Mouse (Mus musculus) embryonic facial prominence, embryonic 12.5 days (tissue): Measurements from ENCODE around the gene Glipr2. TPM values are rescaled to one million over a fixed set of nuclear protein-coding genes. Genes with fewer than 3 reads are reported as not detected.
A peak's percentile ranks its signal among the peaks of the same experiment; 100 is the strongest.

Experiments
- ATAC-seq: fragments of 200-750 bp; cut with Nextera tagmentation; 2 replicates; pipeline ENCODE4 v1.8.0; 2017; ENCODE audit not compliant: insufficient number of reproducible peaks, insufficient read depth, low FRiP score, low TSS enrichment
- H3K27ac ChIP-seq: fragments of 300-500 bp; sonication (generic); 2 replicates; pipeline ENCODE4 v1.5.1; 2016; ENCODE audit warnings: mild to moderate bottlenecking
- H3K27me3 ChIP-seq: fragments of 300-500 bp; sonication (generic); 2 replicates; pipeline ENCODE4 v1.6.1; 2016; ENCODE audit warnings: mild to moderate bottlenecking, moderate library complexity
- H3K36me3 ChIP-seq: fragments of 300-500 bp; sonication (generic); 2 replicates; pipeline ENCODE4 v1.6.1; 2016; ENCODE audit warnings: mild to moderate bottlenecking
- H3K4me1 ChIP-seq: fragments of 300-500 bp; sonication (generic); 2 replicates; pipeline ENCODE4 v1.6.1; 2016
- H3K4me2 ChIP-seq: fragments of 300-500 bp; sonication (generic); replicated peaks from 2 replicates; pipeline ENCODE4 v1.6.1; 2016; ENCODE audit warnings: mild to moderate bottlenecking, moderate library complexity
- H3K4me3 ChIP-seq: fragments of 300-500 bp; sonication (generic); 2 replicates; pipeline ENCODE4 v1.5.1; 2016; ENCODE audit warnings: mild to moderate bottlenecking
- H3K9ac ChIP-seq: fragments of 300-500 bp; sonication (generic); 2 replicates; pipeline ENCODE4 v1.6.1; 2016; ENCODE audit warnings: mild to moderate bottlenecking, moderate library complexity
- H3K9me3 ChIP-seq: fragments of 300-500 bp; sonication (generic); 2 replicates; pipeline ENCODE4 v1.6.1; 2016; ENCODE audit warnings: mild to moderate bottlenecking, moderate library complexity
- WGBS: fragments of 180-500 bp; shearing (Covaris S2); methylation state at CpG from one replicate; pipeline ENCODE4 v1.1.7; 2016; 5-methylcytosine and 5-hydroxymethylcytosine counted together
- polyA plus RNA-seq: library from polyadenylated mRNA; unstranded; fragments of >200 nt; fragmentation: Nextera tagmentation; extraction: Ambion mirVana; gene quantifications from 2 replicates; pipeline ENCODE4 v1.2.1, GENCODE M21; 2016

Glipr2 gene
- polyA plus RNA-seq: 113 and 118 TPM in 2 replicates

DNA sequence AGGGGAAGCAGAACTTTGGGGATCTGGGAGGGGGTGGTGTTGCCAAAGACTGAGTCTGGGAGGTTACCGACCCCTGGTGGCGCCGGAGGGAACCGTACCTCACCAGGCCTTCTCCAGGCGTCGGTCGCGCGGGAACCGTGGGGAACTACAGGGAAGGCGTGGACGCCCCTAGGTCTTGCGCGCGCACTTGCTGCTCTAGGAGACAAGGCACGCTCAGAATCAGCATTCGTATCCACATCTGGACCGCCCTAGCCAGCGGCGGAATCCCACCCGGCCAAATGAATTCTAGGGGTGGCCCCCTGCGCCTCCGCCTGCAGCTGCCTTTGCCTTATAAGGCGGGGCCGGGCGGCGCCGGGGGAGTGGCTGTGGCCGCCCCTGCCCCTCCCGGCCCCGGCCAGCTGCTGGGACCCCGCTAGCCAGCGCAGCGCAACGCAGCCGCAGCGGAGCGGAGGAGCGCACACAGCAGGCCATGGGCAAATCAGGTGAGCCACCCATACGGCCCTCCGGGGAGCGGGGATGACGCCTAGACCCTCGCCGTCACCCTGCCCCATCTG lies at the start of gene Glipr2:
TSS of gene Glipr2 (plus strand) at position 110 of the 554 bp plus-strand sequence.
- Histone ChIP-seq H3K27ac (peak within 1 kb of the TSS; percentile 95), H3K9ac (peak within 1 kb of the TSS; percentile 67), H3K4me3 (peak within 1 kb of the TSS; percentile 72), H3K27me3 (no peaks in the 10 kb centered on the region), H3K4me2 (peak within 1 kb of the TSS; percentile 90), H3K4me1 (peaks cover 11% of the 10 kb centered on the region), H3K9me3 (no peaks in the 10 kb centered on the region), H3K36me3 (no peaks in the 10 kb centered on the region)
- WGBS: 0% methylated on average over 45 of the region's 45 CpGs
- ATAC-seq: peak; percentile 88

GRCm38 (mm10) chr4:43918221-43918620 lies 39.0 kb upstream of the Glipr2 start:
- no peak overlapping the region for H3K4me2 ChIP-seq
- H3K9ac ChIP-seq: no peak overlapping the region
- no peaks in the 10 kb centered on the region for H3K27me3 ChIP-seq
- ATAC-seq: no peak
- WGBS: 93% methylated on average over 5 of the region's 5 CpGs
- H3K9me3 ChIP-seq: no peaks in the 10 kb centered on the region
- no peak overlapping the region for H3K4me3 ChIP-seq
- H3K4me1 ChIP-seq: no peaks in the 10 kb centered on the region
- peaks cover 50% of the 10 kb centered on the region for H3K36me3 ChIP-seq
- no peak overlapping the region for H3K27ac ChIP-seq

GRCm38 (mm10) chr4:43920602-43921001 lies 36.6 kb upstream of the Glipr2 start:
- peaks cover 59% of the 10 kb centered on the region for H3K36me3 ChIP-seq
- no peaks in the 10 kb centered on the region for H3K27me3 ChIP-seq
- no peak for ATAC-seq
- no peaks in the 10 kb centered on the region for H3K4me1 ChIP-seq
- H3K9me3 ChIP-seq: no peaks in the 10 kb centered on the region
- H3K27ac ChIP-seq: no peak overlapping the region
- no peak overlapping the region for H3K4me3 ChIP-seq
- WGBS: 90% methylated on average over 1 of the region's 1 CpGs
- no peak overlapping the region for H3K4me2 ChIP-seq
- no peak overlapping the region for H3K9ac ChIP-seq

- Histone ChIP-seq H3K4me2 (no peak overlapping the region), H3K27me3 (no peaks in the 10 kb centered on the region), H3K4me1 (no peaks in the 10 kb centered on the region), H3K36me3 (peaks cover 77% of the 10 kb centered on the region), H3K9me3 (no peaks in the 10 kb centered on the region), H3K9ac (no peak overlapping the region), H3K27ac (no peak overlapping the region), H3K4me3 (no peak overlapping the region)
- ATAC-seq: no peak
- 84% methylated on average over 6 of the region's 6 CpGs for WGBS
Observed at GRCm38 (mm10) chr4:43925125-43925524, 32.1 kb upstream of the Glipr2 start.

DNA sequence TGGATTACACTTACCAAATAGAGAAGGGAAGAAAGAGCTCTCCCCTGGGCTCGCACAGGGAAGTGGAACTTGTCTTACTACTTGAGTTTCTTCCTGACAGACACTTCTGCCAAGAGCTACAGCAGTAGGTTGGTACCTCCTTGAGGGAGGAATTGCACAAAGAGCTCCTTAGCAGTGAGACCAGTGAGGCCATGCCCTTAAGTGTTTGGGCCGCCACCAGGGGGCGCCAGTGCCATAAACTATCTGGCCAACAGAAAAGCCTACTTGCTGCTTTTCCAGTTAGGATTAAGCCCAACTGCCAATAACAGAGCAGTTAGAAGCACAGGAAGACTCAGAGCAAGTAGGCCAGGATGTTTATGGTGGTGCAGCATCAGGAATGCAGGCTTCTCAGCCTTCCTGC lies 31.4 kb upstream of the Glipr2 start:
- H3K9me3 ChIP-seq: no peaks in the 10 kb centered on the region
- 15% methylated on average over 3 of the region's 3 CpGs for WGBS
- H3K4me3 ChIP-seq: no peak overlapping the region
- H3K27me3 ChIP-seq: no peaks in the 10 kb centered on the region
- H3K4me1 ChIP-seq: no peaks in the 10 kb centered on the region
- no peak overlapping the region for H3K9ac ChIP-seq
- ATAC-seq: no peak
- peaks cover 78% of the 10 kb centered on the region for H3K36me3 ChIP-seq
- no peak overlapping the region for H3K4me2 ChIP-seq
- no peak overlapping the region for H3K27ac ChIP-seq

DNA sequence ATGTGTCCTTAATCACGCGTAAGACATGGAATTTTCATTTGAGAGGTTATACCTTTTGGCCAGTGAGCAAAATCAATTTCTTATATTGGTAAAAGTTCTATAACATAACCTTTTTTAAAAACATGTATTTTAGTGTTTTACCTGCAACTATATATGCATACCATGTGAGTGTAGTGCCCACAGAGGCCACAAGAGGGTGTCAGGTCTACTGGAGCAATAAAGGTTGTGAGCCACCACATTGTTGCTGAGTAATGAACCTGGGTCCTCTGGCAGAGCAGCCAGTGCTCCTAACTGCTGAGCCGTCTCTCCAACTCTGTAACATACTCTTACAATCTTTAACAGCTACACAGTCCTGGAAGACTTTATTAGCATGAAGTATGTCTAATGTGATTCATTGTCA lies 29.4 kb upstream of the Glipr2 start:
- H3K9me3 ChIP-seq: no peaks in the 10 kb centered on the region
- no peaks in the 10 kb centered on the region for H3K27me3 ChIP-seq
- no peaks in the 10 kb centered on the region for H3K4me1 ChIP-seq
- no peak for ATAC-seq
- H3K27ac ChIP-seq: no peak overlapping the region
- H3K4me2 ChIP-seq: no peak overlapping the region
- peaks cover 92% of the 10 kb centered on the region for H3K36me3 ChIP-seq
- 89% methylated on average over 3 of the region's 3 CpGs for WGBS
- H3K9ac ChIP-seq: no peak overlapping the region
- no peak overlapping the region for H3K4me3 ChIP-seq

DNA sequence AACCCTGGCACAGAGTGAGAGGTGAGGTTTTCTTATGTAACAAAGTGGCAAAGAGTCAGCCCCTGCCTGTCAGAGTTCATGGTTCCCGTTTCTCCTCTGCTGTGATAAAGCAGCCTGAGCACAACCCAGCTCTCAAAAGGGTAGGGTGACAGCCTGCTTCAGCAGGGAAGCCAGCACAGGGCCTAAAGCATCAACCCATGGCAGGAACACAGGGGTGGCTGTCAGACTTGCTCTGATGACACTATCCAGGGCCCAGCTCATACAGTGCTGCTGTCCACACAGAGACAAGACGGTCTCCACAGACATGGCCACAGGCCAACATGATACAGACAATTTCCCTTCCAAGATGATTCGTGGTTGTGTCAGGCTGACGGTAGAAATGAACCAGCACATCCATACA lies 25.3 kb upstream of the Glipr2 start:
- ATAC-seq: no peak
- no peaks in the 10 kb centered on the region for H3K4me1 ChIP-seq
- H3K36me3 ChIP-seq: peaks cover 72% of the 10 kb centered on the region
- no peak overlapping the region for H3K4me2 ChIP-seq
- no peaks in the 10 kb centered on the region for H3K27me3 ChIP-seq
- no peak overlapping the region for H3K9ac ChIP-seq
- no peak overlapping the region for H3K27ac ChIP-seq
- 88% methylated on average over 4 of the region's 4 CpGs for WGBS
- H3K9me3 ChIP-seq: no peaks in the 10 kb centered on the region
- H3K4me3 ChIP-seq: no peak overlapping the region

- no peaks in the 10 kb centered on the region for H3K27me3 ChIP-seq
- no peak overlapping the region for H3K9ac ChIP-seq
- no peaks in the 10 kb centered on the region for H3K9me3 ChIP-seq
- no peaks in the 10 kb centered on the region for H3K4me1 ChIP-seq
- ATAC-seq: no peak
- WGBS: 68% methylated on average over 4 of the region's 4 CpGs
- no peak overlapping the region for H3K4me2 ChIP-seq
- no peak overlapping the region for H3K4me3 ChIP-seq
- H3K36me3 ChIP-seq: peaks cover 60% of the 10 kb centered on the region
- H3K27ac ChIP-seq: no peak overlapping the region
Observed at GRCm38 (mm10) chr4:43936186-43936585, 21.0 kb upstream of the Glipr2 start.

DNA sequence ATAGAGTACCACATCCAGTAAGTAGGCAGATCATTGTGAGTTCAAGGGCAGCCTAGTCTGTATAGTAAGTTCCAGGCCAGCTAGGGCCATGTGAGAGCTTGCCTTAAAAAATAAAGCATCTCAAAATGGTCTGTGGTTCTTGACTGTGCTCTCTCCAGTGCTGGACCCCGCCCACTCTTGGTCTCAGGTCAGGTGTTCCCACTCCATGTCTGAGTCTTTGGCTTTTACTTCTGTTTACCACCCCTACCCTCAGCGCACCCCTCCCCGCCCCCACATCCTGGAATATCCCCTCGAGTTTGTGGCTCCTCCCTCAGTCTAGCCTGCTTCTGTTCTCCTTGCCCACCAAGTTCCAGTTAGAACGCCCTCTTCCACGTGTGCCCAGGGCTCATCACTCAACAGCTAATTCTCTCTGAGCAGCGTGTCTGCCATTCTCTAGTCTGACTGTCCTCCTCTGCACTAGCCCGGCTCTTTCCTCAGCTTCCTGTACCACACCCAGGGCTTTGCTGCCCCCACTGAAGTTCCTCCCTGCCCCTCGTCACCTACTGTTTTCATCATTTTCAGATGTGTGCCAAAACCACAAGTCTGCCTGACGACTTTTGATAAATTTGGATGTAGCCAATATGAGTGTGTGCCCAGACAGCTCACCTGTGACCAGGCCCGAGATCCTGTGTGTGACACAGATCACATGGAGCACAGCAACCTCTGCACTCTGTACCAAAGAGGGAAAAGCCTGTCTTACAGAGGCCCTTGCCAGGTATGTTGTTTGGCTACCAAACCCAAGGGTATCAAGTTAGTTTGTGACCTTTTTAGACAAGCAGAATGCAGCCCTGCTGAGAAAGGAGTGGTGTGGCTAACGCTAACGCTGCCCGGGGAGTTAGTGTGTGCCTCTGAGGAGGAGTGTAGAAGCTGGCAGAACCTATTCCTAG lies 20.2 kb upstream of the Glipr2 start:
- Histone ChIP-seq H3K4me1 (no peaks in the 10 kb centered on the region), H3K27me3 (no peaks in the 10 kb centered on the region), H3K4me3 (no peak overlapping the region), H3K9me3 (no peaks in the 10 kb centered on the region), H3K9ac (no peak overlapping the region), H3K36me3 (peaks cover 55% of the 10 kb centered on the region), H3K4me2 (no peak overlapping the region), H3K27ac (no peak overlapping the region)
- ATAC-seq: no peak
- 77% methylated on average over 14 of the region's 14 CpGs for WGBS

- no peak overlapping the region for H3K27ac ChIP-seq
- no peak for ATAC-seq
- H3K36me3 ChIP-seq: peaks cover 46% of the 10 kb centered on the region
- no peak overlapping the region for H3K4me3 ChIP-seq
- no peaks in the 10 kb centered on the region for H3K4me1 ChIP-seq
- H3K27me3 ChIP-seq: no peaks in the 10 kb centered on the region
- no peak overlapping the region for H3K4me2 ChIP-seq
- no peak overlapping the region for H3K9ac ChIP-seq
- no peaks in the 10 kb centered on the region for H3K9me3 ChIP-seq
- WGBS: 89% methylated on average over 5 of the region's 5 CpGs
Observed at GRCm38 (mm10) chr4:43941315-43941714, 15.9 kb upstream of the Glipr2 start.

DNA sequence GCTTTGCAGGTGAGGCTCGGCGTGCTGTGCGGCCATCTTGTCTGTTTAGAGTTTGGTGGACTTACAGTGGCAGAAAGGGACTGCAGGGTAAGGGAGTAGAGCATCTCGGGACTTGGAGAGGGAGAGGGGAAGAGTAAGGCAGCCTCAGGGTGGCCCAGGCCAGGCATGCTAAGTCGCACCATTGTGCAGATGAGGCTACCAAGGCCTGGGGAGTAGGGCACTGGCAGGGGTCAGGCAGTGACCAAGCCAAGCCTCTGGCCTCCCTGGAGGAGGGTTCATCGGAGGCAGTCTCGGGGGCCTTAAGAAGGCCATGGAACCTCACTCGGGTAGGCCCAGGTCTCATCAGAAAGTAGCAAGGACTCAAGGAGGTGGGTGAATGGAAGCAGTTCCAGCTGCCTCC lies 14.8 kb upstream of the Glipr2 start:
- Histone ChIP-seq H3K9ac (no peak overlapping the region), H3K27me3 (no peaks in the 10 kb centered on the region), H3K4me3 (no peak overlapping the region), H3K4me2 (no peak overlapping the region), H3K36me3 (peaks cover 44% of the 10 kb centered on the region), H3K9me3 (no peaks in the 10 kb centered on the region), H3K27ac (no peak overlapping the region), H3K4me1 (no peaks in the 10 kb centered on the region)
- no peak for ATAC-seq
- WGBS: 85% methylated on average over 8 of the region's 8 CpGs

- H3K27ac ChIP-seq: no peak overlapping the region
- no peaks in the 10 kb centered on the region for H3K27me3 ChIP-seq
- WGBS: 98% methylated on average over 2 of the region's 2 CpGs
- peaks cover 15% of the 10 kb centered on the region; the same call in 1 of the 2 replicates for H3K36me3 ChIP-seq
- ATAC-seq: no peak
- no peak overlapping the region for H3K4me2 ChIP-seq
- no peak overlapping the region for H3K9ac ChIP-seq
- H3K9me3 ChIP-seq: no peaks in the 10 kb centered on the region
- no peak overlapping the region for H3K4me3 ChIP-seq
- no peaks in the 10 kb centered on the region for H3K4me1 ChIP-seq
Observed at GRCm38 (mm10) chr4:43947571-43947970, 9.6 kb upstream of the Glipr2 start.
